Mouse (Mus musculus) G1E-ER4 (cell line): ENCODE data around the gene Vmn2r89. TPM values are rescaled to one million over a fixed set of nuclear protein-coding genes. Genes with fewer than 3 reads are reported as not detected.
"Not testable (repeated sequence)": the region's sequence is repeated elsewhere in the genome, so short reads cannot be mapped to it uniquely, and the experiment has no call there.

Experiments
- GATA1 ChIP-seq: IDR thresholded peaks from one replicate; pipeline ENCODE4 v1.8.0; 2012; ENCODE audit warnings: low read length, inconsistent platforms
- polyA plus RNA-seq: library from polyadenylated mRNA; stranded (reverse); fragments of >175 nt; gene quantifications from 2 replicates; pipeline ENCODE4 v1.2.3, GENCODE M21; 2012

Gene Vmn2r89
- polyA plus RNA-seq: not detected in 2 replicates

- TF ChIP-seq GATA1: not testable (repeated sequence)
Observed at GRCm38 (mm10) chr14:51451557-51451956, at the start of gene Vmn2r89. Vmn2r89 (plus strand) TSS chr14:51451857.

- no peak for TF ChIP-seq GATA1
Observed at GRCm38 (mm10) chr14:51410520-51410919, 41.1 kb upstream of the Vmn2r89 start, which contains the start of gene Vmn2r88. Vmn2r88 (plus strand) TSS chr14:51410820.

DNA sequence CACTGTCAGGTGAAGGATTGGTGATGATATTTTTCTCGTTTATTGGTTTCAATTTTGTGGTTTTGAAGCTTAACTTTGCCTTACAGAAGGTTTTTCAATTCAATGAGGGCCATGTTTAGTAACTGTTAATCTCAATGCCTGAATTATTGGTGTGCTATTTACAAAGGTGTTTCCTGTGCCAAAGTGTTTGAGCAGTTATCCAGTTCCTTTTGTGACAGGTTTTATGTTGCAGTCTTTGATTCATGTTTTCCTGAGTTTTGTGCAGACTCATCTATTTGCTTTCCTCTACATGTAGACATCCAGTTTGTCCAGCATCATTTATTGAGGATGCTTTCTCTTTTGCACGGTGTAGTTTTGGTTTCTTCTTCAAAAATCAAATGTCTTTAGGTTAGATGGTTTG lies 27.8 kb upstream of the Vmn2r89 start:
- TF ChIP-seq GATA1: no peak

- no peak for TF ChIP-seq GATA1
Observed at GRCm38 (mm10) chr14:51434546-51434945, 17.1 kb upstream of the Vmn2r89 start.

- TF ChIP-seq GATA1: no peak
Observed at GRCm38 (mm10) chr14:51435020-51435419, 16.6 kb upstream of the Vmn2r89 start.

DNA sequence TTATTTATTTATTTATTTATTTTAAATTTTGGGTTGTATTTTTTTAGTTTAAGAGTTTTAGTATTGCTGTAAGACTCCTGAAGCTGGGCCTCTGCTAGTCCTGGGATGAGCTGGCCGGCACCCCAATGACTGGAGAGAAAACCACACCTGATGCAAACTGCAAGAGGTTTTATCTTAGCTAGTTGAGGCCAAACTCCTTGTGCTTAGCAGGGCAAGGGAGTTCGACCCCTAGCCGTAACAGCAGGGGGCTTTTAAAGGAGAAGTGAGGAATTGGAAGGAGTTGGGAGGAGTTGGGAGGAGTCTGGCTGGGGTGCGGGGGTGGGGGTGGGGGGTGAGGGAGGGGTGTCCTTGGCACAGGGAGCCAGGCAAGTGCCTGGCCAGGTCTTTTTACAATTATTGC lies 12.7 kb upstream of the Vmn2r89 start:
- no peak for TF ChIP-seq GATA1

GRCm38 (mm10) chr14:51482051-51482715 lies 30.5 kb downstream of the Vmn2r89 start:
- no peak for TF ChIP-seq GATA1

DNA sequence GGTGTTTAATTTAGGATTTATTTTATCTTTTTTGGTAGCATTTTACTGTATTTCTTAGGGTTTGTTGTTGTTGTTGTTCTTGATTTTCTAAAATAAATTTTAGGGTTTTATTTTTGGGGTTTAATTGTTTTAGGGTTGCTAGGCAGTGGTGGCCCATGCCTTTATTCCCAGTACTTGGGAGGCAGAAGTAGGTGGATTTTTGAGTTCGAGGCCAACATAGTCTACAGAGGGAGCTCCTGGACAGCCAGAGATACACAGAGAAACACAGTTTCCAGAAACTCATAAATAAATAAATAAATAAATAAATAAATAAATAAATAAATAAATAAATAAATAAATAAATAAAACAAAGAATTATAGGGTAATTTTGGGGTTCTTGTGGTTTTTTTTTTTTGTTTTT lies 32.0 kb downstream of the Vmn2r89 start:
- TF ChIP-seq GATA1: no peak

- no peak for TF ChIP-seq GATA1
Observed at GRCm38 (mm10) chr14:51486111-51486510, 34.5 kb downstream of the Vmn2r89 start.

GRCm38 (mm10) chr14:51495781-51496180 lies 44.1 kb downstream of the Vmn2r89 start:
- TF ChIP-seq GATA1: no peak

DNA sequence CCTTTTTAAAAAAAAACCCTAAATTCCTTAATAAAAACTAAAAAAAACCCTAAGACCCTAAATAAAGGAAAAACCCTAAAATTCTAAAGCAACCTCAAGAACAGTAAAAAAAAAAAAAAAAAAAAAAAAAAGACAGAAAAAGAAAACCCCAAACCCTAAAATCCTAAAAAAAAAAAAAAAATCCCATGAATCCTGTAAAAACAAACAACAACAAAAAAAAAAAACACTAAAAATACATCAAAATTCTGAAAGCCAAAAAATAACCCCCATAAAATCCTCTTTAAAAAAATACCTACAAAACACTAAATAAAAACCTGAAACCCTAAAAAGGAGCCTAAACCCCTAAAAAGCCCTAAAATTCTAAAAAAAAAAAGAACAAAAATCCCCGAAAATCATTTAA lies 45.3 kb downstream of the Vmn2r89 start:
- TF ChIP-seq GATA1: no peak

DNA sequence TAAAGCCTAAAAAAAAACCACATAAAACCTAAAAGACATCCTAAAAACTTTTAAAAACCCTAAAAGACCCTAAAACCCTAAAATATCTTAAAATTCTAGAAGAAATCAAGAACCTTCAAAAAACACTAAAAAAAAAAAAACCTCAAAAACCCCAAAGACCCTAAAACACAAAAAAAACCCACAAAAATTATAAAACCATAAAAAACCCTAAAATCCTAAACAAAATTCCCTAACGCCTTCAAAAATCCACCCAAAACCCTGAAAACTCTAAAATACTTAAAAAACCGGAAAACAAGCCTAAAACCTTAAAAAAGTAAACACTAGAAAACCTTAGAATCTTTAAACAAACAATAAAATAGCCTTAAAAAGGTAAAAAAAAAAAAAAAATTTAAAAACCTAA lies 46.3 kb downstream of the Vmn2r89 start:
- TF ChIP-seq GATA1: no peak

DNA sequence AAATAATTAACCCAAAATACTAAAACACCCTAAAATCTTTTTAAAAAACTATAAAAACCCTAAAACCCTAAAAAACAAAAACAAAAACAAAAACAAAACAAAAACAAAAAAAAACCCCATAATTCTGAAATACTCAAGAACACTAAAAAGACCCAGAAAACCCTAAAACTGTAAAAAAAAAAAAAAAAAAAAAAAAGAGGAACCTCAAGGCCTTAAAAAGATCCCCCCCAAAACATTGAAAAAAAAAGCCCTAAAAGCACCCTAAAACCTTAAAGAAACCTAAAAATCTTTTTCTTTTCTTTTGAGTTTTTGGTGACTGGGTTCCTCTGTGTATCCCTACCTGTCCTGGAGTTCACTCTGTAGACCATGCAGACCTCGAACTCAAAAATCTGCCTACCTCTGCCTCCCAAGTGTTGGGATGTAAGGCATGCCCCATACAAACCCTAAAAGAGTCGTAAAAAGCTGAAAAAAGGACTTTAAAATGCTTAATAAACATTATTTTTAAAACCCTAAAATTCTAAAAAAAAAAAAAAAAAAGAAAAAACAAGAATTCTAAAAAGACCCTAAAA lies 48.1 kb downstream of the Vmn2r89 start:
- TF ChIP-seq GATA1: no peak

GRCm38 (mm10) chr14:51500461-51500860 lies 48.8 kb downstream of the Vmn2r89 start:
- TF ChIP-seq GATA1: no peak

DNA sequence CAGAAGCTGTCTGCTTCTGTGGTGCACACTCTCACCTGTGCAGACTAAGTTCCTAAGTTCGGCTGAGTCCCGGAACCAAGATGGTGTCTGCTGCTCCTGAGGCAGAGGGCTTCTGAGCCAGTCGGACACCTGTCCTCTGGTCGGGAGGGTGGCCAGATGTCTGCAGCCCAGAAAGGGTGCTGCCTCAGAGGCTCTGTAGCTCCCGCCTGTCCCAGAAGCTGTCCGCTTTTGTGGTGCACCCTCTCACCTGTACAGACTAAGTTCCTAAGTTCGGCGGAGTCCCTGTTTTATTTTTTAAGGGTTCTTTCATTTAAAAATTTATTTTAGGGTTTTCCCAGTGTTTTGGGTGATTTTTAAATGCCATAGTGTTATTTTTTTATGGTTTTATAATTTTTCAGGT lies 55.8 kb downstream of the Vmn2r89 start:
- no peak for TF ChIP-seq GATA1

Other genes with a start within 250 kb of the Vmn2r89 start
- not detected in 2 replicates for gene Ear14, start 248.5 kb upstream of the Vmn2r89 start, polyA plus RNA-seq
- not detected in 2 replicates for gene Rnase2a, start 195.7 kb upstream of the Vmn2r89 start, polyA plus RNA-seq
- not detected in 2 replicates for gene Gm7247, start 90.1 kb upstream of the Vmn2r89 start, polyA plus RNA-seq
- not detected in 2 replicates for gene Vmn2r88, start 41.0 kb upstream of the Vmn2r89 start, polyA plus RNA-seq
- 0.09 and 0.99 TPM in 2 replicates for gene Gm5622, start 100.9 kb downstream of the Vmn2r89 start, polyA plus RNA-seq
- not detected in 2 replicates for gene Gm17175, start 122.2 kb downstream of the Vmn2r89 start, polyA plus RNA-seq
- gene Gm17174, start 140.3 kb downstream of the Vmn2r89 start, polyA plus RNA-seq: not detected in 2 replicates
- gene Gm17078, start 159.5 kb downstream of the Vmn2r89 start, polyA plus RNA-seq: not detected in 2 replicates
- gene Gm4181, start 183.8 kb downstream of the Vmn2r89 start, polyA plus RNA-seq: not detected in 2 replicates
- gene Gm17079, start 243.6 kb downstream of the Vmn2r89 start, polyA plus RNA-seq: not detected in 2 replicates